Mouse (Mus musculus): ENCODE measurements at regions not wholly inside any gene's neighbourhood (a gene's known extent, or its start where the extent isn't known, plus 50 kb on each side); places are given as distances from the start of the nearest gene placed in this dataset.

DNA sequence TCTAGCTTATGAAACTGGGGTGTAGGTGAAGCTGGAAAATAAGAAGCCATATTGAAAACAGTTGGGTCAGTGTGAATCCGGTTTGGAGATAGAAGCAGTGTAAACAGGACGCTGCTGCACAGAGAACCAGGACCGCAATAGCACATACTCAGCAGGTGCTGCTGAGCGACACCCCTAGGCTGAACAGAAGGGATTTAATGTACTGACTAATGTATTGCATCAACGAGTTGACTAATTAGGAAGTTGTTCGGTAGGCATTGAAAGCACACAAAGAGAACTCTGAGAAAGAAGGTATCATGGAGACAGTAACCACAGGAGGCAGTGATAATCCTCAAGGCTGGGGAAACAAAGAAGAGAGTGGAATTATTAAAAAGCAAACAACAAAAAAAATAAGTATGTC, 111.4 kb upstream of the Med14 start:
- WGBS (ENCODE audit: missing documents): 32% methylated on average over 6 of the region's 6 CpGs
- Histone ChIP-seq H3K4me3 (ENCODE audit: inconsistent target) (peak overlapping the region; percentile 15; the same call in 1 of the 2 replicates), H3K27ac (0 out of 2 replicates have a peak overlapping the region, but pooled peaks have one; percentile 7)

DNA sequence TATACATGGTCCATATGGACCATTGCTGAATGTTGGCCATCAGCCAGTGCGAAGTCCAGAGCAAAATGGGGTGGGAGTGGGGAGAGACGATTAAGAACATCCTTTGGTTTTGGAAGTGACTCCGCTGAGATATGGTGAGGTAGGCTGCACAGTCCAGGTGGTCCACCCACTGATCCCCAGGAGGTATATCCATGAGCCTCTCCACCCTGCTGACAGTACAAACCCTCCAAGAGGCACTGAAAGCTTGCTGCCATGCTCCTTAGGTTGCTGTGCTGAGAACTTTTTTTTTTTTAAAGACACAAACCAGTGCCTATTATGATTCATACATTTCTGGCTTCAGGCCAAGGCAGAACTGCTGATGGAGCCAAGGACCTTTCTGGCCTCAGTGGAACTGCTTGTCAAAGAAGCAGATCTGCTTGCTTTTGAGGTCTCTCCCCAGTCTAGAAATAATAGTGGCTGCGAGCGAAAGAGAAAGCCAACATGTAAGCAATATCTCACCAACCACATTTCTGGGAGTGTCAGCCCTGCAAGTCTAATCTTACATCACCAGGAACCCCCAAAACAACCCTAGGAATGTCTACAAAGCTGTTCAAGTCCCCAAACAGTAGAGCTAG, 105.1 kb upstream of the Med14 start:
- WGBS (ENCODE audit: missing documents): 87% methylated on average over 5 of the region's 5 CpGs
- H3K79me2 ChIP-seq (ENCODE audit: inconsistent target): no peaks in the 10 kb centered on the region
- no peaks in the 10 kb centered on the region for H3K36me3 ChIP-seq (ENCODE audit: inconsistent target)
- H3K4me3 ChIP-seq (ENCODE audit: inconsistent target): no peak overlapping the region
- no peak overlapping the region for H3K27ac ChIP-seq

More for the DNA sequence above, 111.4 kb upstream of the Med14 start:
- no peaks in the 10 kb centered on the region for H3K36me3 ChIP-seq (ENCODE audit: inconsistent target)
- no peaks in the 10 kb centered on the region for H3K79me2 ChIP-seq (ENCODE audit: inconsistent target)

DNA sequence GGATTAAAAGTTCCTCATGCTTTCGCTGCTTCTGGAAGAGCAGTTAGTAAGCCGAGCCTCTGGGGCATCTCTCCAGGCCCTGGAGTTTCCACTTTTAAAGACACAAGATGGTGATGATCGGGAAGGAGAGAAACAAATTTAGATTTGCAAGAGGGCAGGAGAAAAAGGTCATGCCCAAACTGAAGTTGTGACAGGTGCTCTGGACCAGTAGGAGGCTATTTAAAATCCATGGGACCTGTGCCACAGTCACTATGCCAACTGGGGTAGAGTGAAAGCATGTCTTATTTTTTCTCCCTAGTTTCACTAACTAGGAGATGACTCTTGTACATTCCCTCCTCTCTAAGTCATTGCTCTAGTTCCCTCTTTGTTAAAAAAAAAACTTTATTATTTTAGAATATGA, 104.3 kb upstream of the Med14 start:
- H3K4me3 ChIP-seq (ENCODE audit: inconsistent target): no peak overlapping the region
- WGBS (ENCODE audit: missing documents): 94% methylated on average over 3 of the region's 3 CpGs
- H3K79me2 ChIP-seq (ENCODE audit: inconsistent target): no peaks in the 10 kb centered on the region
- H3K36me3 ChIP-seq (ENCODE audit: inconsistent target): no peaks in the 10 kb centered on the region
- H3K27ac ChIP-seq: no peak overlapping the region

DNA sequence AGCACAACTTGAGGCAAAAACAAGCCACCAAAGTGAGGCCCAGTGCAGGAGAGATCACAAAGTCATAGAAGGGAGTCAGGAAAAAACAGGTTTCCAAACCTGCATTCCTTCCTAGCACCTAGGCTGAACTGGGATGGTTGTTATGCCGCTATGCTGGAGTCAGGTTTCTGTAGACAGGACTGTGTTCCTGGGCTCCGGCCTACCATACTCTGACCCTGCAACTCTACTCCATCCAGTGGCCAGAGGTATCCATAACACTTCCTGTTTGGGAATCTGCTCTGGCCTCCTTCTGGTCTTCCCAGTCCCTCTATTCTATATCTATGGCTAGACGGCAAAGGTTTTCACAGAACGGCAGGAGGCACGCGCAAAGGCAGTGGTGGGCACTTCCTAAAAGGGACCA, 98.3 kb upstream of the Med14 start:
- 83% methylated on average over 6 of the region's 6 CpGs for WGBS (ENCODE audit: missing documents)
- no peaks in the 10 kb centered on the region for H3K79me2 ChIP-seq (ENCODE audit: inconsistent target)

DNA sequence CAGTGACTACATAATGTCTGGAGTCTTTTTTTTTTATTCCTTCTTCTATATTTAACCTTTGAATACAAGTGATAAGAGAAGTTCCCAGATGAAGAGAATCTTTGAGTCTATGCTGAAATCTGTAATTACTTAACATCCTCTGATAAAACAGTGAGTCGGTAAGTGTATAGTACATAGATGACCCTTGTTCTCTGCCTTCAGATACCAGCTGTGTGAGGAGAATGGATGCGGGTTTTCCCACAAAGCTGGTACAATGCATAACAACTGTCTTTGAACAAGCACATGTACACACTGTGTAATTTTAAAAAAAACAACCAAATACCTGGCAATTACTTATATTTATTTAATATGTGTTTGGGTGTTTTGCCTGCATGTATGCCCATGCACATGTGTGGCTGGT, 96.9 kb upstream of the Med14 start:
- H3K36me3 ChIP-seq (ENCODE audit: inconsistent target): no peaks in the 10 kb centered on the region
- no peak overlapping the region for H3K27ac ChIP-seq
- no peaks in the 10 kb centered on the region for H3K79me2 ChIP-seq (ENCODE audit: inconsistent target)
- H3K4me3 ChIP-seq (ENCODE audit: inconsistent target): peak overlapping the region; percentile 17; the same call in 1 of the 2 replicates
- WGBS (ENCODE audit: missing documents): 81% methylated on average over 2 of the region's 2 CpGs

More for the DNA sequence above, 98.3 kb upstream of the Med14 start:
- H3K4me3 ChIP-seq (ENCODE audit: inconsistent target): no peak overlapping the region
- no peak overlapping the region for H3K27ac ChIP-seq
- no peaks in the 10 kb centered on the region for H3K36me3 ChIP-seq (ENCODE audit: inconsistent target)

DNA sequence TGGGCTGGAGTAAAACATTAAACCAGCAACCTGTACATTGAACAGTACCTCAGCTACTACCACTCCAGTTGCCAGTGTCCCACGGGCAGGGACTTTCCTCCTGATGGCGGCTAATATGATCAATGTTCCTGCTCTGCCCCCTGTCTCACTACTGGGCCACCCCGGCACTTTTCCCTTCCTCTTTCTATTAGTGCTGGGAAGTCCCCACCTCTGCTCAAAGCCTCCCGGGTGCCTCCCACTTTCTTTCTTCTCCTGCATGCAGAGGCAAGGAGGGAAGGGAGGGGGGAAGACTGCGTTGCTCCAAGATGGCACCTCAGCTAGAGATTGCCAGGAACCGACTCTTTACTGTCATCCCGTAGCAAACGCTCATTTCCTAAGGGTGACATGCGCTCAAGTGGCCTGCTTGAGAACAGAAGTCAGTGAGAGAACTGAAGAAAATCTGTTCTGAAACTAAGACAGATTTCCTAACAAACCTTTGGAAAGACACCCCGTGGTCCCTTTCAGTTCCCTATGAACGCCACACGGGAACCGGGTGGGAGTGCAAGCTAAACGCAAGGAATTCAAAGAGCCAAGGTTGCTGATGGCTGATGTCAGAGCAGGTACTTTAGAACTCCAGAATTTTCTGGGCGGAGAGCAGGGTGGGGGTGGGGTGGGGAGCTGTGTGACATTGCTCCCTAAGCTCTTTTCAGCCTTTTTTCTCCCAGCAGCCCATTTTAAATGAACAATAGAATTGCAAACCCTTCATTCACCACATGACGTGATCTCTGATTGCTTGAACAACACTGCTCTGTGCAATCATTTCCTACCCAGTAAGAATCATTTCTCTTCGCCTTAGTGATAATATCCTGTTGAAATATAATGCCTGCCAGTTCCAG, 96.2 kb upstream of the Med14 start:
- 27% methylated on average over 16 of the region's 17 CpGs for WGBS (ENCODE audit: missing documents)
- peak overlapping the region; percentile 25; the same call in 1 of the 2 replicates for H3K27ac ChIP-seq
- H3K79me2 ChIP-seq (ENCODE audit: inconsistent target): no peaks in the 10 kb centered on the region
- no peaks in the 10 kb centered on the region for H3K36me3 ChIP-seq (ENCODE audit: inconsistent target)
- H3K4me3 ChIP-seq (ENCODE audit: inconsistent target): peak overlapping the region; percentile 17; the same call in 1 of the 2 replicates

DNA sequence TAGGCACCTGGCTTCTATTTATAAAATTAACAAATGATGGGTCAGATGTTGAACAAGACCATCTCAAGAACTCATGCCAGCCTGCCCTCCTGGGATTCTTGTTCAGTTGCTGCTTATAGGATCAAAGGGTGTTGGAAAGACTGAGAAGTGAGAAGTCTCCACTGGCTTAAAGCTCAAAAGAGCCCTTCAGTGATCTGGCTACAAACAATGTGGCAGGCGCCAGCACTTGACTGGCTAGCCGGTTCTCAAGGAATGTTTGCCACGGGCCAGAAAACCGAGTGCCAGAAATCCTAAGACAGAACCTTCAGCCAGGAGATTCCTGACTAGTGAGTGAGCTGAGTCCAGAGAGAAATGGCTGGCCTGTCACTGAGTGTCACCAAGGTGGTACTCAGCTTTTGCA, 93.6 kb upstream of the Med14 start:
- 100% methylated on average over 4 of the region's 4 CpGs for WGBS (ENCODE audit: missing documents)
- Histone ChIP-seq H3K27ac (no peak overlapping the region), H3K79me2 (ENCODE audit: inconsistent target) (no peaks in the 10 kb centered on the region)

DNA sequence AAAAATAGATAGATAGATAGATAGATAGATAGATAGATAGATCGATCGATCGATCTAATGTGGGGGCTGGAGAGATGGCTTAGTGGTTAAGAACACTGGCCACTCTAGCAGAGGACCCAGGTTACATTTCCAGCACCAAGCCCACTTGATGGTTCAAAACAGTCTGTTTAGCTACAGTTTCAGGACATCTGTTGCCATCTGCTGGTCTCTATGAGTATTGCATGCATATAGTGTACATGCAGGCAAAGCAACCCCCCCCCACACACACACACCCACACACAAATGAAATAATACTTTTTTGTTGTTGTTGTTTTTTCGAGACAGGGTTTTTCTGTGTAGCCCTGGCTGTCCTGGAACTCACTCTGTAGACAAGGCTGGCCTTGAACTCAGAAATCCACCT, 89.8 kb upstream of the Med14 start:
- Histone ChIP-seq H3K4me3 (ENCODE audit: inconsistent target) (no peak overlapping the region), H3K27ac (no peak overlapping the region), H3K36me3 (ENCODE audit: inconsistent target) (no peaks in the 10 kb centered on the region), H3K79me2 (ENCODE audit: inconsistent target) (no peaks in the 10 kb centered on the region)
- 93% methylated on average over 3 of the region's 4 CpGs for WGBS (ENCODE audit: missing documents)

More for the DNA sequence above, 93.6 kb upstream of the Med14 start:
- H3K36me3 ChIP-seq (ENCODE audit: inconsistent target): no peaks in the 10 kb centered on the region
- H3K4me3 ChIP-seq (ENCODE audit: inconsistent target): no peak overlapping the region

DNA sequence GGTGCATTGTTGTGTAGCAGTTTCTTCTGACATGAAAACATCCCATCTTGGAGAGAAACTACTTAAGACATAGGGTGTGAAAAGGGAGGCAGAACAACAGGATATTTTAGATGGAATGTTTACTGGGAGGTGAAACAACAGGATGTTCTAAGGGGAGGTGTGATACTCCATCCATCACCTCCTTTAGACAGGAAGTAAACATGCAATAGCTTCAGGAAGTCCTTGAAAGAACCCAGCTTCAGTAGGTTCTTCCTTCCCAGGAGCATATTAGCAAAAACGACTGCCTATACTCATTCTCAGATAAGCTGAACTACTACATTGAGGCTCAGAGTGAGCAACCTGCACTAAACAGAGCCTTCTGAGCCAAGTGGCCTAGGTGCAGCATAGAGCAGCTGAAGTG, 82.6 kb upstream of the Med14 start:
- Histone ChIP-seq H3K79me2 (ENCODE audit: inconsistent target) (no peaks in the 10 kb centered on the region), H3K4me3 (ENCODE audit: inconsistent target) (no peak overlapping the region), H3K36me3 (ENCODE audit: inconsistent target) (no peaks in the 10 kb centered on the region), H3K27ac (no peak overlapping the region)
- WGBS (ENCODE audit: missing documents): 29% methylated on average over 1 of the region's 1 CpGs

DNA sequence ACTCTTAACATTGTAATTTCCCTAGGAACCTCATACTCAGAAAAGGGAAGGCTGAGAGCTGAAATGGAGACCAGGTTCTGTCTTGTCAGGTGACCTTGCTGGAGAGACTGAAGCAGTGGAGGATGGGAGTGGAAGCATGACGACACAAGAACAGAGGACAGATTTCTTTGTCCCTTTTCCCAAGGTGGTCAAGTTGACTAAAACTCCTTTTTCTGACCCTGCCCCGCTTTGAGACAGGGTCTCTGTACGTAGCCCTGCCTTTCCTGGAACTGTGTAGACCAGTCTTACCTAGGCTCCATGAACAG, 79.1 kb upstream of the Med14 start:
- Histone ChIP-seq H3K27ac (no peak overlapping the region), H3K4me3 (ENCODE audit: inconsistent target) (no peak overlapping the region), H3K79me2 (ENCODE audit: inconsistent target) (no peaks in the 10 kb centered on the region), H3K36me3 (ENCODE audit: inconsistent target) (no peaks in the 10 kb centered on the region)
- WGBS (ENCODE audit: missing documents): 81% methylated on average over 3 of the region's 3 CpGs

DNA sequence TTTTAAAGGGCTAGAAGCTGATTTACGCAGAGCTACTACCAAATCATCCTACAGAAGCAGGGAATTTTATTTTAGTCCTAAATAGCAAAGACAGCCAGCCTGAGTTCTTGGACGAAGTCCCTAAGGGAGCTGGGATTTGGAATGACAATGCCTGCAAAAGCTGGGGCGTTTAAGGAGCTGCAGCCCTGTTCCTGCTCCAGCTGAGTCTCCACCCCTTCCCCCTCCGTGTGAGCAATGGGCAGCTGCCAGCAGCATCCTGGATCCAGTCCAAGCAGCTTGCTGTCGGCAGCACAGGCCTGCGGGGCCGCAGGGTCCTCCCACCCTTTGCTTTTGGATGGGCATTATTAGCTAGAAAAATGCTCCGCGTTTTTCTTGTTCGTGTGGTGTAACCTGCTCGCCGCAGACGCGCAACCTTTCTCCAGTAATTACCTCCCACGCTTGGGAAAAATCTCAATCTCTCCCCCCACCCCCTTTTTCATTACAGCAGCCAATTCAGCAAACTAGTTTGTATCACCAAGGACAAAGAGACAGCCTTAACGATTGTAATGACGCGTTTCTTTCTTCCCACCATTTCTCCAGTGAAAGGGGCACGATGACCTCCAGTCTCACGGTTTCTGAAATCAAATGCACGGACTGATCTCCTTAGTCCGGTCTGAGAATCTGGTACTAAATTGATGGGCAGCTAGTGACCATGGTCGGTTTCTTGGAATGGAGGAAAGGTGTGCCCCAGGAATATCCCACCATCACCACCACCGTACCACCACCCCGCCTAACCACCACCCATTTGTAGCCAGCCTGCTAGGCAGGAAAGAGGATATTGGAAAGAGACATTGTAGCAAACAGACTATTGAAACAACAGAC, 78.5 kb upstream of the Med14 start:
- Histone ChIP-seq H3K79me2 (ENCODE audit: inconsistent target) (no peaks in the 10 kb centered on the region), H3K36me3 (ENCODE audit: inconsistent target) (no peaks in the 10 kb centered on the region), H3K4me3 (ENCODE audit: inconsistent target) (peak overlapping the region; percentile 28), H3K27ac (peak overlapping the region; percentile 30)
- WGBS (ENCODE audit: missing documents): 33% methylated on average over 25 of the region's 25 CpGs

DNA sequence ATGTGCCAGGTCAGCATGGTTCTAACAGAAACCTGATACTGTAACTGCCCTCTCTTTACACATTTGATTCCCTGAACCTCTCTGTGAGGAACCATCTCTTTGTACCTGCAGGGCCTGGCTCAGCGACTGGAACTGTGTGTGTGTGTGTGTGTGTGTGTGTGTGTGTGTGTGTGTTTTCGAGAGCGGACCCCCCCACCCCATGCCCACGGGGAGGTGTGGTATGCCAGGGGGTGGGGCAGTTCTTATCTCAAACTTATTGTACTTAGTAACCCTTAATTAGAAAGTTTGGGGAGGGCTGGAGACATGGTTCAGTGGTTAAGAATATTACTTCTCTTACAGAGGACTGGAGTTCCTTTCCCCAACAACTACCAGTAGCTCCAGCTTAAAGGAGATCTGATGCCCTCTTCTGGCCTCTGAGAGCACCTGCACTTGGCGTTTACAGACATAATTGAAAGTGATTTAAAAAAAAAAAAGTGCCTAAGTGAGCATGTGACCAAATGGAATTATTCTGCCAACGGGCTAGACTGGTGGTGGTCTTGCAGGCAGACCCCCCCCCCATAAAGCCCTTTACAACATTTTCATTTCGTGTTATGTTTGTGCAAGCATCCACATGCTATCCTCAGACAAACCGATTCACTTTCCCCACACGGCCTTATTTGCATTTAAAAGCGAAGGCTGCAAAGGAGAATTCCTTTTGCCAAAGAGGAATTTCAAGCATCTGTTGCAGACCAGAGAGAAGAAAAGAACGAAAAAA, 77.7 kb upstream of the Med14 start:
- H3K36me3 ChIP-seq (ENCODE audit: inconsistent target): no peaks in the 10 kb centered on the region
- H3K79me2 ChIP-seq (ENCODE audit: inconsistent target): no peaks in the 10 kb centered on the region
- H3K4me3 ChIP-seq (ENCODE audit: inconsistent target): peak overlapping the region; percentile 28
- 16% methylated on average over 8 of the region's 11 CpGs for WGBS (ENCODE audit: missing documents)
- H3K27ac ChIP-seq: peak overlapping the region; percentile 30

DNA sequence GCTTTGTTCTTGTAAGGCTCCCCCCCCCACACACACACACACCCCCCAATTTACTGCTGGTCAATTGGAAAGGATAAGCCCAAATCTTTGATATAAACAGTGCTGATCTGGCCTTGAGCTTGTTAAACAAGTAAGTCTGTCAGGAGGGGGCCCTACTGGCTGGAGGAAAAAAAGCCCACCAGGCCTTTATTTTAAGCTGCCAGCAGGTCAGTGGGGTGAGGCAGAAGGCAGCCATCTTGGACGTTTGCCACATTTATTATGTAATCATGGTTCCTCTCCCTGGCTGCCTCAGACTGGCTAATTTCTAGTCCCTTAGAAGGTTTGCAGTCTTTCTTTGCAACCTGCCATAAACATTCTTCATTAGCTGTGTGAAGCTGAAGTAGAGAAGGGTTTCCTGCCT, 75.9 kb upstream of the Med14 start:
- Histone ChIP-seq H3K36me3 (ENCODE audit: inconsistent target) (no peaks in the 10 kb centered on the region), H3K4me3 (ENCODE audit: inconsistent target) (no peak overlapping the region), H3K27ac (no peak overlapping the region), H3K79me2 (ENCODE audit: inconsistent target) (no peaks in the 10 kb centered on the region)
- 13% methylated on average over 1 of the region's 1 CpGs for WGBS (ENCODE audit: missing documents)

DNA sequence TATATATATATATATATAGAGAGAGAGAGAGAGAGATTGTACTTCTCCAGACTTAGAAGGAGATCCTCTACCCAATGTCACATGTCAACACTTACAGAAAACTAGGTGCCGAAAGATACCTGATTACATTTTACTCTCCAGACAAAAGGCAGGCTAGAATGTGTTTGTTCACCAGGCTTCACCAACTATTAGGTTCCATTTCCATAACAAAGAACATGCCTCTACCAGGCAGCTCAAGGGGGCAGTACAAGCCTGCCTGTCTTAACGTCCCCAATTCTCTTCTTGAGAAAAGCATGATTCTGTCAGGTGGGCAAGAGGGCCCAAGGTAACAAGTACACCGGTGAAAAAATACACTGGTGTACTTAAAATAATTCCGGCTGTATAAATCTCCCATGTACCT, 72.8 kb upstream of the Med14 start:
- 76% methylated on average over 4 of the region's 4 CpGs for WGBS (ENCODE audit: missing documents)
- Histone ChIP-seq H3K36me3 (ENCODE audit: inconsistent target) (no peaks in the 10 kb centered on the region), H3K4me3 (ENCODE audit: inconsistent target) (no peak overlapping the region), H3K27ac (no peak overlapping the region), H3K79me2 (ENCODE audit: inconsistent target) (no peaks in the 10 kb centered on the region)
